Mouse (Mus musculus): ENCODE measurements around the gene Ptger1.

- no peak for TF ChIP-seq POLR2A (IDR thresholded peaks at IDR 0.05; ENCODE audit: insufficient read length, low read depth)
- TF ChIP-seq TCF12 (IDR thresholded peaks at IDR 0.05; ENCODE audit: insufficient read depth, poor library complexity, severe bottlenecking), result no peak
Observed at GRCm38 (mm10) chr8:83660995-83661680, 5.3 kb upstream of the Ptger1 start.

Measured in myocyte (in vitro differentiated cells).